Mouse (Mus musculus): Measurements from ENCODE around the gene Cdc6. TPM values are rescaled to one million over a fixed set of nuclear protein-coding genes. Genes with fewer than 3 reads are reported as not detected.
A peak's percentile ranks its signal among the peaks of the same experiment; 100 is the strongest.

Cdc6 gene
- polyA plus RNA-seq, 1 experiment = 1.6 TPM

DNA sequence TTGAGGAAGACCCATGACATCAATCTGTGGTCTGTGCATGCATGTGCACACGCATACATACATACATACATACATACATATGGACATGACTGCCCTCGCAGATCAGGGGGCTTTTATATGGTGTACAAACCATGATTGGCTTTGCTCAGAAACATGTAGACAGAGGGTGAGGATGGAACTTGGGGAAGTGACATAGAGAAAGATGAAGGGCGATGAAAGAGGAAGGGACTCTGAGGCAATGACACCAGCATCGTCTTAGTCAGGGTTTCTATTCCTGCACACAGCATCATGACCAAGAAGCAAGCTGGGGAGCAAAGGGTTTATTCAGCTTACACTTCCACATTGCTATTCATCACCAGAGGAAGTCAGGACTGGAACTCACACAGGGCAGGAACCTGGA is 18.5 kb upstream of the Cdc6 start:
- WGBS = 86% methylated on average over 4 of the region's 4 CpGs
- Histone ChIP-seq H3K4me1 (ENCODE audit: control insufficient read depth, insufficient read depth, insufficient read length) (no peaks in the 10 kb centered on the region), H3K4me3 (ENCODE audit: extremely low read depth, insufficient read depth, insufficient read length) (no peak overlapping the region), H3K36me3 (ENCODE audit: control insufficient read depth, insufficient read depth, low read length) (peaks cover 60% of the 10 kb centered on the region), H3K27me3 (ENCODE audit: control insufficient read depth, insufficient read depth, low read length) (no peaks in the 10 kb centered on the region), H3K27ac (ENCODE audit: insufficient read depth, low read length) (no peak overlapping the region)
- TF ChIP-seq POLR2A (IDR thresholded peaks at IDR 0.05; ENCODE audit: low read depth, low read length) = no peak
- no peak for TF ChIP-seq CTCF (IDR thresholded peaks at IDR 0.05; ENCODE audit: extremely low read depth, insufficient read depth, insufficient read length, insufficient replicate concordance)
- no peak for DNase-seq (ENCODE audit: low read depth in 1 of 2, low spot score in 2 of 2)

DNA sequence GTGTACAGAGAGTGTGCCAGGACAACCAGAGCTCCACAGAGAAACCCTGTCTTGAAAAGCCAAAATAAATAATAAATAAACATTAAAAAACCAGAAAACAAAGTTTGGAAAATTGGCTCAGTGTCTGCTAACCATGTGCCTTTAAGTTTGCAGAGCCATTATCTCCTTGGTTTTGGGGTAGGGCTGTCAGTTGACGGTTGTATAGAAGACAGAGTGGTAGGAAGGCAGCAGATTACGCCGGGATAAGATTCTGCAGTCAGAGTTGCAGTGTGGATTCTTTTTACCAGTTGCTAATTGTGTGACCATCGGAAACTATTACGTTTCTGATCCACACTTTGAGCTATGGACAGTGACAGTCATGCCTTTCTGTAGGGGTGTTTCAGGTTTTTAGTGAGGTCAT is 17.6 kb upstream of the Cdc6 start:
- Histone ChIP-seq H3K27ac (ENCODE audit: insufficient read depth, low read length) (no peak overlapping the region), H3K27me3 (ENCODE audit: control insufficient read depth, insufficient read depth, low read length) (no peaks in the 10 kb centered on the region), H3K36me3 (ENCODE audit: control insufficient read depth, insufficient read depth, low read length) (peaks cover 56% of the 10 kb centered on the region), H3K4me1 (ENCODE audit: control insufficient read depth, insufficient read depth, insufficient read length) (no peaks in the 10 kb centered on the region), H3K4me3 (ENCODE audit: extremely low read depth, insufficient read depth, insufficient read length) (no peak overlapping the region)
- TF ChIP-seq CTCF (IDR thresholded peaks at IDR 0.05; ENCODE audit: extremely low read depth, insufficient read depth, insufficient read length, insufficient replicate concordance) (no peak), POLR2A (IDR thresholded peaks at IDR 0.05; ENCODE audit: low read depth, low read length) (no peak)
- no peak for DNase-seq (ENCODE audit: low read depth in 1 of 2, low spot score in 2 of 2)
- WGBS = 80% methylated on average over 5 of the region's 5 CpGs

DNA sequence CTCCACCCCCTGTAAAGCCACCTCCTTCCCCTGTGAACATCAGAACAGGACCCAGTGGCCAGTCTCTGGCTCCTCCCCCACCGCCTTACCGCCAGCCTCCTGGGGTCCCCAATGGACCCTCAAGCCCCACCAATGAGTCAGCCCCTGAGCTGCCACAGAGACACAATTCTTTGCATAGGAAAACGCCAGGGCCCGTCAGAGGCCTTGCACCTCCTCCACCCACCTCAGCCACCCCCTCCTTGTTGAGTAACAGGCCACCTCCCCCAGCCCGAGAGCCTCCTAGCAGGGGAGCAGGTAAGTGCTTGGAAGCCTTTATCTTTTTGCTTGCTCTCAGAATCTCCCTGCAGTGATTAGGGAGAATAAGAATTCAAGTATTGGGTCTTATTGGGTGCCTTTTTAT is 15.2 kb upstream of the Cdc6 start:
- no peak for DNase-seq (ENCODE audit: low read depth in 1 of 2, low spot score in 2 of 2)
- H3K27ac ChIP-seq (ENCODE audit: insufficient read depth, low read length) = no peak overlapping the region
- H3K36me3 ChIP-seq (ENCODE audit: control insufficient read depth, insufficient read depth, low read length) = peaks cover 52% of the 10 kb centered on the region
- H3K27me3 ChIP-seq (ENCODE audit: control insufficient read depth, insufficient read depth, low read length) = no peaks in the 10 kb centered on the region
- no peak overlapping the region for H3K4me3 ChIP-seq (ENCODE audit: extremely low read depth, insufficient read depth, insufficient read length)
- H3K4me1 ChIP-seq (ENCODE audit: control insufficient read depth, insufficient read depth, insufficient read length) = no peaks in the 10 kb centered on the region
- TF ChIP-seq POLR2A (IDR thresholded peaks at IDR 0.05; ENCODE audit: low read depth, low read length) (no peak), CTCF (IDR thresholded peaks at IDR 0.05; ENCODE audit: extremely low read depth, insufficient read depth, insufficient read length, insufficient replicate concordance) (no peak)
- 94% methylated on average over 5 of the region's 5 CpGs for WGBS

DNA sequence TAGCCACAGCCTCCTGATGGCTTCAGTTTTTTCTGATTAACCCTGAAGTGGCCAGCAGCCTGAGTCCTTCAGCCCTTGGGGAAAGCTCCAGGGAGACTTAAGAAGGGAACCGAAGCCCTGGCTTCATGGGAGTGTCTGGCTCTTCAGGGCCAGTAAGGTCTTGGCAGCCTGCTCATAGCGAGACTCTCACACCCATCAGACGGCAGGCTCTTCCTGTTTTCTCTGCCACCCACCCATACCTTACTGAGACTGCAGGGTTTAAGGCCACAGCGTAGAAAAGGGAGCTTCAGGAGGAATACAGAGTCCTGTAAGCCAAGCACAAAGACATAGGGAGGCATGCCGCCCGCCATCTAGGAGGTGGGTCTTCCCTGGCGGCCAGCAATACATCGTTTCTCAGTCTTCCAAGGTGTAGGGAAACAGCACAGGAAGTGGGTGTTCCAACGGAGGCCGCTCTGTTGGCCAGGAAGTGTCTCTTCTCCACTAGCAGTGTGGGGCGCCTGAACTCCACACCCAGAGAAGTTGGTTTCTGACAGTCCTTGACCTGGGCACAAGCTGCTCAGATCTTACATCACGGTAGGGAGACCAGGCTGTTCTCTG is 7.0 kb upstream of the Cdc6 start:
- no peaks in the 10 kb centered on the region for H3K27me3 ChIP-seq (ENCODE audit: control insufficient read depth, insufficient read depth, low read length)
- peak overlapping the region; percentile 49 for H3K27ac ChIP-seq (ENCODE audit: insufficient read depth, low read length)
- H3K4me3 ChIP-seq (ENCODE audit: extremely low read depth, insufficient read depth, insufficient read length) = no peak overlapping the region
- H3K4me1 ChIP-seq (ENCODE audit: control insufficient read depth, insufficient read depth, insufficient read length) = peaks cover 2% of the 10 kb centered on the region; the same call in 1 of the 2 replicates
- peaks cover 34% of the 10 kb centered on the region for H3K36me3 ChIP-seq (ENCODE audit: control insufficient read depth, insufficient read depth, low read length)
- 21% methylated on average over 12 of the region's 12 CpGs for WGBS
- no peak for DNase-seq (ENCODE audit: low read depth in 1 of 2, low spot score in 2 of 2)
- no peak for TF ChIP-seq POLR2A (IDR thresholded peaks at IDR 0.05; ENCODE audit: low read depth, low read length)
- TF ChIP-seq CTCF (IDR thresholded peaks at IDR 0.05; ENCODE audit: extremely low read depth, insufficient read depth, insufficient read length, insufficient replicate concordance) = no peak

DNA sequence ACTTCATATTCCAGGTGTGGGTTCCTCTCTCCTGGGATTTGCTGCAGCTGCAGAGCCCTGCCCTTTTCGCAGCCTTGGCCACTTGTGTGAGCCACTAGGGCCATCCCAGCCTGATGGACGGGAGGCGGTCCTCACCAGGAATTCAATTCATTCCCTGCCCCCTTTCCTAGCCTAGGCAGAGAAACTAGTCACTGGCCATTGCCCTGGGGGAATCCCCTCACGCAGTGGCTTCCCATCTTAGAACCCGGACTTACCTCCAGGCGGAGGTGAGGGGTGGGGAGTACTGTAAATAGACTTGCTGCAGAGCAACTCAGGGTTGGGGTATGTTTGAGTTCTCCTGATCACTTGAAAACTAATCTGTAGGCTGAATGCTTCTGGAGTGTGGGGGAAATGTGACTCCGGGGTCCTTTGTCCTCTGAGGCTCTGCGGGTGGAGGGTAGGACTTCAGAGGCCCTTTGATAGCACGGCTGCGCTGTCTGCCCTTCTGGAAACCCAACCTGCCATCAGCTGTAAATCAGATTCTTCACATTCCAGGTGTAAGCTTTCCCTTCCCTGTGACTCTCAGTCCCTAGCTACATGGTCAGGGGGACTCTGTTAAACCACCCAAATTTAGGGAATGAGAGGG is 4.9 kb upstream of the Cdc6 start:
- no peak for DNase-seq (ENCODE audit: low read depth in 1 of 2, low spot score in 2 of 2)
- no peaks in the 10 kb centered on the region for H3K27me3 ChIP-seq (ENCODE audit: control insufficient read depth, insufficient read depth, low read length)
- WGBS = 92% methylated on average over 10 of the region's 10 CpGs
- H3K36me3 ChIP-seq (ENCODE audit: control insufficient read depth, insufficient read depth, low read length) = peaks cover 22% of the 10 kb centered on the region
- H3K27ac ChIP-seq (ENCODE audit: insufficient read depth, low read length) = no peak overlapping the region
- TF ChIP-seq CTCF (IDR thresholded peaks at IDR 0.05; ENCODE audit: extremely low read depth, insufficient read depth, insufficient read length, insufficient replicate concordance) = no peak
- no peak overlapping the region for H3K4me3 ChIP-seq (ENCODE audit: extremely low read depth, insufficient read depth, insufficient read length)
- H3K4me1 ChIP-seq (ENCODE audit: control insufficient read depth, insufficient read depth, insufficient read length) = peaks cover 2% of the 10 kb centered on the region; the same call in 1 of the 2 replicates

DNA sequence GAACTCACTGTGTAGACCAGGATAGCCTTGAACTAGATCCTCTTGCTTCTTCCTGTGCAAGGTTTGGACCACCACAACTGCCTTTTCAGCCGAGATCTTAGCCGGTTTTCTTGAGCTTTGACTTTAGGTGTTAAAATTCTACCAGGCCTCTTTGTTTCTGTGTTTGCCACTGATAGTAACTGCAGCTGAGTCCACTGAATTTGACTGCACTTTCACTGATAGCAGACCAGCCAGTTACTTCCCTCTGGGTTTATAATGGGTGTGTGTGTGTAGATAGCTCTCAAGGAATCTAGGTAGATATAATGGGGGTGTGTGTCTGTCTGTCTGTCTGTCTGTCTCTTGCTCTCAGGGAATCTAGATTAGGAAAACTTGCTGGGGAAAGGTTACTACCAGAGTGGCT is 3.0 kb upstream of the Cdc6 start:
- Histone ChIP-seq H3K4me3 (ENCODE audit: extremely low read depth, insufficient read depth, insufficient read length) (no peak overlapping the region), H3K36me3 (ENCODE audit: control insufficient read depth, insufficient read depth, low read length) (peaks cover 13% of the 10 kb centered on the region), H3K27me3 (ENCODE audit: control insufficient read depth, insufficient read depth, low read length) (no peaks in the 10 kb centered on the region), H3K27ac (ENCODE audit: insufficient read depth, low read length) (no peak overlapping the region), H3K4me1 (ENCODE audit: control insufficient read depth, insufficient read depth, insufficient read length) (peaks cover 6% of the 10 kb centered on the region)
- no peak for DNase-seq (ENCODE audit: low read depth in 1 of 2, low spot score in 2 of 2)
- TF ChIP-seq POLR2A (IDR thresholded peaks at IDR 0.05; ENCODE audit: low read depth, low read length) = no peak
- 78% methylated on average over 2 of the region's 2 CpGs for WGBS

DNA sequence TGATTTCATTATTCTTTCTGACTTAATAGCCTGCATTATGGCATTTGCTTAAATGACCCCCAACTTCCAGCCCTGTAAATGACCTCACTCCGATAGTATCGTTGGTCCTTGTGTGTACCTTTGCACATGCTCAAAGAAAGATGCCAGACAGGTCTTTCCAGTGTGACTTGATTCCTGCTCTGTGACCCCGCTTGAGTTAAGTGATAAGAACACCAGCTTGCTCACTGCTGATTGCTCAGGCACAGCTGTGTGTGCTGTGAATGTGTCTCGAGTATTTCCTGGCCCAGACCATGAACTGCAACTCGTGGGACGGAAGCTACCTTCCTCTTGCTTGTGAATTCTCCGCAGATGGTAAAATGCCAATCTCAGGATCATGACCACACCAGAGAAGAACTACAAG is 2.6 kb upstream of the Cdc6 start:
- no peak for TF ChIP-seq CTCF (IDR thresholded peaks at IDR 0.05; ENCODE audit: extremely low read depth, insufficient read depth, insufficient read length, insufficient replicate concordance)
- no peak for TF ChIP-seq POLR2A (IDR thresholded peaks at IDR 0.05; ENCODE audit: low read depth, low read length)
- Histone ChIP-seq H3K27ac (ENCODE audit: insufficient read depth, low read length) (no peak overlapping the region), H3K36me3 (ENCODE audit: control insufficient read depth, insufficient read depth, low read length) (peaks cover 9% of the 10 kb centered on the region; the same call in 1 of the 2 replicates), H3K27me3 (ENCODE audit: control insufficient read depth, insufficient read depth, low read length) (no peaks in the 10 kb centered on the region), H3K4me3 (ENCODE audit: extremely low read depth, insufficient read depth, insufficient read length) (no peak overlapping the region), H3K4me1 (ENCODE audit: control insufficient read depth, insufficient read depth, insufficient read length) (peaks cover 6% of the 10 kb centered on the region)
- WGBS = 61% methylated on average over 7 of the region's 7 CpGs
- DNase-seq (ENCODE audit: low read depth in 1 of 2, low spot score in 2 of 2) = no peak
